Mouse (Mus musculus): Measurements from ENCODE around the gene Ceacam15. TPM values are rescaled to one million over a fixed set of nuclear protein-coding genes. Genes with fewer than 3 reads are reported as not detected.
"Not testable (repeated sequence)": the region's sequence is repeated elsewhere in the genome, so short reads cannot be mapped to it uniquely, and the experiment has no call there.

Gene Ceacam15
- not detected in 2 replicates for polyA plus RNA-seq (2015; fragmentation: Nextera tagmentation; extraction: Ambion mirVana)

- no peak for ATAC-seq (ENCODE audit: low read depth)
- no peaks in the 10 kb centered on the region for H3K36me3 ChIP-seq
- 64% methylated on average over 1 of the region's 1 CpGs for whole genome bisulfite sequencing
- H3K27me3 ChIP-seq: no peaks in the 10 kb centered on the region
- no peaks in the 10 kb centered on the region for H3K9me3 ChIP-seq
- H3K27ac ChIP-seq (replicated peaks): no peak within 1 kb of the TSS
- no peak within 1 kb of the TSS for H3K9ac ChIP-seq
- H3K4me2 ChIP-seq: no peak within 1 kb of the TSS
- H3K4me3 ChIP-seq: no peak within 1 kb of the TSS
- no peaks in the 10 kb centered on the region for H3K4me1 ChIP-seq (replicated peaks)
Measured at GRCm38 (mm10) chr7:16675605-16676004, at the start of gene Ceacam15. TSS of gene Ceacam15 (minus strand) at chr7:16675705.

GRCm38 (mm10) chr7:16722490-16722889, 47.0 kb upstream of the Ceacam15 start:
- H3K27me3 ChIP-seq; H3K4me3 ChIP-seq; H3K4me2 ChIP-seq; H3K9me3 ChIP-seq; H3K27ac ChIP-seq (replicated peaks); H3K4me1 ChIP-seq (replicated peaks); H3K9ac ChIP-seq; ATAC-seq (ENCODE audit: low read depth); H3K36me3 ChIP-seq: not testable (repeated sequence)
- 70% methylated on average over 3 of the region's 3 CpGs for WGBS

- Histone ChIP-seq H3K4me2 (no peak within 1 kb of the TSS), H3K4me3 (no peak within 1 kb of the TSS), H3K27ac (replicated peaks) (no peak within 1 kb of the TSS), H3K27me3 (no peaks in the 10 kb centered on the region), H3K4me1 (replicated peaks) (no peaks in the 10 kb centered on the region), H3K9ac (no peak within 1 kb of the TSS), H3K9me3 (no peaks in the 10 kb centered on the region), H3K36me3 (no peaks in the 10 kb centered on the region)
- 80% methylated on average over 2 of the region's 2 CpGs for WGBS
- ATAC-seq (ENCODE audit: low read depth): no peak
Measured at GRCm38 (mm10) chr7:16721629-16722028, 46.1 kb upstream of the Ceacam15 start, which contains the start of gene Ceacam9. TSS of gene Ceacam9 (plus strand) at chr7:16721929.

GRCm38 (mm10) chr7:16716456-16717152, 41.1 kb upstream of the Ceacam15 start:
- not testable (repeated sequence) for ATAC-seq (ENCODE audit: low read depth); H3K4me3 ChIP-seq; H3K27ac ChIP-seq (replicated peaks); H3K36me3 ChIP-seq; H3K4me1 ChIP-seq (replicated peaks); H3K9ac ChIP-seq; H3K27me3 ChIP-seq; H3K9me3 ChIP-seq; H3K4me2 ChIP-seq
- WGBS: 47% methylated on average over 8 of the region's 8 CpGs

GRCm38 (mm10) chr7:16712633-16713415, 37.3 kb upstream of the Ceacam15 start:
- H3K27me3 ChIP-seq: no peaks in the 10 kb centered on the region
- no peaks in the 10 kb centered on the region for H3K9me3 ChIP-seq
- no peaks in the 10 kb centered on the region for H3K4me1 ChIP-seq (replicated peaks)
- no peaks in the 10 kb centered on the region for H3K36me3 ChIP-seq
- H3K4me3 ChIP-seq: no peak overlapping the region
- no peak overlapping the region for H3K27ac ChIP-seq (replicated peaks)
- H3K9ac ChIP-seq: no peak overlapping the region
- H3K4me2 ChIP-seq: no peak overlapping the region
- 85% methylated on average over 11 of the region's 13 CpGs for WGBS
- ATAC-seq (ENCODE audit: low read depth): no peak

GRCm38 (mm10) chr7:16710604-16711003, 35.1 kb upstream of the Ceacam15 start:
- no peaks in the 10 kb centered on the region for H3K9me3 ChIP-seq
- 81% methylated on average over 5 of the region's 5 CpGs for WGBS
- H3K27ac ChIP-seq (replicated peaks): no peak overlapping the region
- no peak overlapping the region for H3K4me3 ChIP-seq
- H3K27me3 ChIP-seq: no peaks in the 10 kb centered on the region
- ATAC-seq (ENCODE audit: low read depth): no peak
- no peaks in the 10 kb centered on the region for H3K36me3 ChIP-seq
- no peaks in the 10 kb centered on the region for H3K4me1 ChIP-seq (replicated peaks)
- no peak overlapping the region for H3K9ac ChIP-seq
- H3K4me2 ChIP-seq: no peak overlapping the region

- H3K9ac ChIP-seq: no peak overlapping the region
- H3K27me3 ChIP-seq: no peaks in the 10 kb centered on the region
- no peak for ATAC-seq (ENCODE audit: low read depth)
- no peak overlapping the region for H3K4me2 ChIP-seq
- H3K4me3 ChIP-seq: no peak overlapping the region
- H3K9me3 ChIP-seq: no peaks in the 10 kb centered on the region
- no peaks in the 10 kb centered on the region for H3K36me3 ChIP-seq
- WGBS: 31% methylated on average over 9 of the region's 9 CpGs
- no peak overlapping the region for H3K27ac ChIP-seq (replicated peaks)
- H3K4me1 ChIP-seq (replicated peaks): no peaks in the 10 kb centered on the region
Measured at GRCm38 (mm10) chr7:16708244-16708643, 32.7 kb upstream of the Ceacam15 start.

GRCm38 (mm10) chr7:16706385-16706784, 30.9 kb upstream of the Ceacam15 start:
- no peaks in the 10 kb centered on the region for H3K9me3 ChIP-seq
- no peaks in the 10 kb centered on the region for H3K4me1 ChIP-seq (replicated peaks)
- WGBS: 59% methylated on average over 9 of the region's 9 CpGs
- no peak overlapping the region for H3K9ac ChIP-seq
- no peak overlapping the region for H3K27ac ChIP-seq (replicated peaks)
- H3K27me3 ChIP-seq: no peaks in the 10 kb centered on the region
- no peak for ATAC-seq (ENCODE audit: low read depth)
- no peak overlapping the region for H3K4me3 ChIP-seq
- H3K36me3 ChIP-seq: no peaks in the 10 kb centered on the region
- H3K4me2 ChIP-seq: no peak overlapping the region

GRCm38 (mm10) chr7:16700583-16700982, 25.1 kb upstream of the Ceacam15 start:
- Histone ChIP-seq H3K4me3 (no peak overlapping the region), H3K4me2 (no peak overlapping the region), H3K27ac (replicated peaks) (no peak overlapping the region), H3K9me3 (no peaks in the 10 kb centered on the region), H3K36me3 (no peaks in the 10 kb centered on the region), H3K27me3 (no peaks in the 10 kb centered on the region), H3K4me1 (replicated peaks) (no peaks in the 10 kb centered on the region), H3K9ac (no peak overlapping the region)
- WGBS: 88% methylated on average over 5 of the region's 5 CpGs
- no peak for ATAC-seq (ENCODE audit: low read depth)

GRCm38 (mm10) chr7:16699042-16699441, 23.5 kb upstream of the Ceacam15 start:
- Histone ChIP-seq H3K36me3 (no peaks in the 10 kb centered on the region), H3K9ac (no peak overlapping the region), H3K4me3 (no peak overlapping the region), H3K4me2 (no peak overlapping the region), H3K4me1 (replicated peaks) (no peaks in the 10 kb centered on the region), H3K27me3 (no peaks in the 10 kb centered on the region), H3K27ac (replicated peaks) (no peak overlapping the region), H3K9me3 (no peaks in the 10 kb centered on the region)
- ATAC-seq (ENCODE audit: low read depth): no peak
- WGBS: 51% methylated on average over 2 of the region's 2 CpGs

GRCm38 (mm10) chr7:16695025-16695424, 19.5 kb upstream of the Ceacam15 start:
- H3K4me1 ChIP-seq (replicated peaks): no peaks in the 10 kb centered on the region
- H3K27me3 ChIP-seq: no peaks in the 10 kb centered on the region
- H3K4me2 ChIP-seq: no peak overlapping the region
- no peaks in the 10 kb centered on the region for H3K36me3 ChIP-seq
- ATAC-seq (ENCODE audit: low read depth): no peak
- no peak overlapping the region for H3K4me3 ChIP-seq
- H3K27ac ChIP-seq (replicated peaks): no peak overlapping the region
- no peaks in the 10 kb centered on the region for H3K9me3 ChIP-seq
- 34% methylated on average over 3 of the region's 3 CpGs for WGBS
- H3K9ac ChIP-seq: no peak overlapping the region

- no peak for ATAC-seq (ENCODE audit: low read depth)
- no peak overlapping the region for H3K9ac ChIP-seq
- H3K4me1 ChIP-seq (replicated peaks): no peaks in the 10 kb centered on the region
- no peak overlapping the region for H3K4me2 ChIP-seq
- H3K27ac ChIP-seq (replicated peaks): no peak overlapping the region
- H3K27me3 ChIP-seq: no peaks in the 10 kb centered on the region
- WGBS: 81% methylated on average over 5 of the region's 5 CpGs
- no peaks in the 10 kb centered on the region for H3K36me3 ChIP-seq
- H3K4me3 ChIP-seq: no peak overlapping the region
- 0 out of 2 replicates have a peak, but pooled peaks cover 5% of the 10 kb centered on the region for H3K9me3 ChIP-seq
Measured at GRCm38 (mm10) chr7:16689196-16689595, 13.7 kb upstream of the Ceacam15 start.

Measured in neural tube, embryonic 13.5 days (tissue).